Mouse (Mus musculus) kidney, postnatal 25 days (tissue): ENCODE data around the gene Pcsk4.

Source experiments
- DNase-seq, 2 experiments: peaks; one replicate each; pipeline ENCODE4 v3.0.0; 2021; ENCODE audit warnings: mixed read lengths in 2 of 2

Pcsk4 gene

GRCm38 (mm10) chr10:80329273-80330081 is at the start of gene Pcsk4, which contains the start of gene Reep6:
TSS of gene Pcsk4 (minus strand) at chr10:80329498.
TSS of gene Reep6 (plus strand) at chr10:80329953.
- peak; percentile 97 to 99 for DNase-seq

GRCm38 (mm10) chr10:80377716-80378115 is 48.4 kb upstream of the Pcsk4 start:
- DNase-seq = peak in 1 of 2 experiments; percentile 56

- DNase-seq = peak; percentile 92 to 97
These were observed 46.9 kb upstream of the Pcsk4 start for GRCm38 (mm10) chr10:80376160-80376559.

- DNase-seq = peak; percentile 86 to 91
These were observed 44.8 kb upstream of the Pcsk4 start for GRCm38 (mm10) chr10:80374063-80374462.

GRCm38 (mm10) chr10:80372706-80373105 is 43.4 kb upstream of the Pcsk4 start:
- DNase-seq = no peak

- DNase-seq = no peak
These were observed 42.7 kb upstream of the Pcsk4 start for GRCm38 (mm10) chr10:80371983-80372382.

- peak; percentile 61 to 79 for DNase-seq
These were observed 42.2 kb upstream of the Pcsk4 start for GRCm38 (mm10) chr10:80371411-80371966.

GRCm38 (mm10) chr10:80369995-80370747 is 40.9 kb upstream of the Pcsk4 start:
- DNase-seq = peak in 1 of 2 experiments; percentile 33

- DNase-seq = no peak
These were observed 39.1 kb upstream of the Pcsk4 start for GRCm38 (mm10) chr10:80368392-80368791.

GRCm38 (mm10) chr10:80367954-80368353 is 38.7 kb upstream of the Pcsk4 start:
- no peak for DNase-seq

GRCm38 (mm10) chr10:80365736-80366135 is 36.4 kb upstream of the Pcsk4 start:
- DNase-seq = no peak

- no peak for DNase-seq
These were observed 34.4 kb upstream of the Pcsk4 start for GRCm38 (mm10) chr10:80363734-80364133.

GRCm38 (mm10) chr10:80357994-80358639 is 28.8 kb upstream of the Pcsk4 start:
- DNase-seq = peak; percentile 65 to 77

GRCm38 (mm10) chr10:80357336-80357735 is 28.0 kb upstream of the Pcsk4 start:
- DNase-seq = no peak

GRCm38 (mm10) chr10:80356737-80357136 is 27.4 kb upstream of the Pcsk4 start:
- no peak for DNase-seq

GRCm38 (mm10) chr10:80356001-80356682 is 26.8 kb upstream of the Pcsk4 start, which contains the start of gene Plk5:
TSS of gene Plk5 (plus strand) at chr10:80356459.
- no peak for DNase-seq

GRCm38 (mm10) chr10:80355431-80355830 is 26.1 kb upstream of the Pcsk4 start:
- DNase-seq = no peak

- DNase-seq = peak in 1 of 2 experiments; percentile 32
These were observed 23.4 kb upstream of the Pcsk4 start for GRCm38 (mm10) chr10:80352727-80353126.

- DNase-seq = peak; percentile 73 to 86
These were observed 22.6 kb upstream of the Pcsk4 start for GRCm38 (mm10) chr10:80351896-80352295.

- peak; percentile 85 to 93 for DNase-seq
These were observed 21.0 kb upstream of the Pcsk4 start for GRCm38 (mm10) chr10:80350292-80350691.

- no peak for DNase-seq
These were observed 19.7 kb upstream of the Pcsk4 start for GRCm38 (mm10) chr10:80348981-80349380.

GRCm38 (mm10) chr10:80348244-80348781 is 19.0 kb upstream of the Pcsk4 start, which contains the start of gene Adamtsl5:
TSS of gene Adamtsl5 (minus strand) at chr10:80348412.
- DNase-seq = peak; percentile 33 to 70
